Mouse (Mus musculus) CD8-positive naive resting alpha-beta T cell, adult 2 months (primary cell): Measurements from ENCODE around the gene Lpar2.

ENCODE experiments used
- DNase-seq, 2 experiments: peaks; one replicate each; pipeline ENCODE4 v3.0.0; 2022; ENCODE audit warnings: low read depth in 2 of 2, low spot score in 2 of 2

Gene Lpar2

DNA sequence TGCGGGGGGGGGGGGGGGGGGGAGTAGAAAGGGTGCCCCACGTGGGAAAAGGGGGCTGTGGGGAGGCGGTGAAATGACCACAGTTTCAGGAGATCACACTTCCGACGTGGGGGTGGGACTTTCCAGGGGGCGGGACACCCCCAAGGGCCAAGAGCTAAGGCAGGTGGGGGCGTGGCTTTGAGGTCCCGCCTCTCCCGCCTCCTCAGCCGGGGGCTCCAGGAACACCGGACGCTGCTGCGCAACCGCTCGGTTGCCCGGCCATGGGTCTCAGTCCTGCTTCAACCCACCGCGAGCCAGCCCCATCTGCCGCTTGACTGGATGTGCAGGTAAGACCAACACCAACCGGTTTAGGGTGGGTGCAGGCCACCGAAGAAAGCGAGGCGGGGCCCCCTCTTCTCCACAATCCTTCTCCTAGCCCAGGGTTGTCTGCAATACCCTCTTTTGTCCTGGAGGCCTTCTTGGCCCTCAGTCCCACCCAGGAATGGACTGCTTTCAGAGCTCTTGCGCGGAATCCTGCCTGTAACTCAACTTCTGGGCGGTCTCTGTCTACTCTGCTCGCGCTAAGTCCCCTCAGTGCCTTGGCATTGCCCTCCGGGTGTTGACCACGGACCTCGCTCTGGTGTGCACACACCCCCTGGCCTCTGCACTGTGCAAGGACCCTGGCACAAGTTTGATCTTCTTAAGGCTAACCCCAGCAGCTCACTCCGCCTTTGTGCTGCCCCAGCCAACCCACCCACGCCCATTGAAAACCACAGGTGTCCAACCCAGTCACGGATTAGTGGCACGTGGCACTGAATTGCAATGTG, at the start of gene Lpar2:
Lpar2 (plus strand) TSS at position 44 of the 806 bp plus-strand sequence.
- peak; percentile 13 to 27 for DNase-seq

DNA sequence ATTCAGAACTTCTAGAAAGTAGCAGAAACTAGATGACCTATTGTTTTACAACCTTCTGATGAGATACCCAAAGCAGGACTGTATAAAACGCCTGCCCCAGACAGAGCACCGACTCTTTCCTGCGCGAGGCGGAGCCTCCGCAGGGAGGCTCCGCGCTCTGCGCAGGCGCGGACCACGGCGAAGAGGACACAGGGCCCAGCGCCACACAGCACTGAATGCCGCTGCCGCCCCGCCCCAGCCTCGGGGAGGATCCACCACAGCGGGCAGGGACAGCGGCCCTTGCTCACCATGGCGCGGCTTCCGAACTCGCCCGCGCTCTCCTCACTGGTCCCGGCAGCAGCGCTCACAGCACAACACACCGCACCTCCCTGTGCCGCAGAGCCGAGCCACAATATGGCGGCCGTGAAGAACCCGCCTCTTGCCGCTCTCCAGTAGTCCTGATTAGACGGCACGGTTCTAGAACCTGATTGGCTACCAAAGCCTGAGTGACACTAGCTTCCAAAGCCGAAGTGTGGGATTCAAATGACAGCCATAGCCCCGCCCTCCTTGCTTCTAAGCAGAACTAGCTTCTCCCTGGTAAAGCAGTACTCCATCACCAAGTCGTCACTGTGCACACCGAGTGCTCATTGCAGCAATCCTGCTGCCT, 47.6 kb upstream of the Lpar2 start, which contains the start of gene Gm20422:
Gm20422 (minus strand) TSS at position 384 of the 646 bp plus-strand sequence.
- peak; percentile 76 to 86 for DNase-seq

DNA sequence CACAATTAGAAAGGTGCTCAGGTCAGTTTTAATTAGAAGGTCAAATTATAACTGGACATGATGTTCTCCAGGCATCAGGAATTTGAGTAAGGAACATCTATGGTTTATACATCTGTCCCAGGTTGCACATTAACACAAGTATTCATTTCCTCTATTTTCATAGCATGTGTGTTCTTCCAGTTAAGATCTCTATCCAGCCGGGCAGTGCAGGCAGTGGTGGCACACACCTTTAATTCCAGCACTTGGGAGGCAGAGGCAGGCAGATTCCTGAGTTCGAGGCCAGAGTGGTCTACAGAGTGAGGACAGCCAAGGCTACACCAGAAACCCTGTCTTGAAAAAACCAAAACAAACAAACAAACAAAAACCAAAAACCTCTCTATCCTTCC, 47.1 kb upstream of the Lpar2 start:
- no peak for DNase-seq

DNA sequence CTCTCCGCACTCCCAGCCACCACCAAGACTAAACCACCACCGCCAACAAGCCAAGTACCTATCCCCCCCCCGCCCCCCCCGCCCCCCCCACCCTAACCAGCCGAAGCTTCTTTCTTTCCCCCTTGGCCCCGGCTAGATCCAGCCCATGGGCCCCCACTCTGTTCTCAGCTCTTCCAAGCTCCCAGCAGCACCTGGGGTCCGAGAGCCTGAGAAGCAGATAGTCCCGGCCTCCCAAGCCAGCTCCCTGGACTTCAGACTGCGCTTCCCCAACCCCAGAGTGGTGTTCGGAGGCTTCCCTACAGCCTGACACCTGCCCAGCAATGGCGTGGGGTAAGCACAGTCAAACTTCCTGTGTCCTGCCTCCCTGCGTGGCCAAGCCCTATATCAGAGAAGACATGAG, 45.1 kb upstream of the Lpar2 start:
- no peak for DNase-seq

DNA sequence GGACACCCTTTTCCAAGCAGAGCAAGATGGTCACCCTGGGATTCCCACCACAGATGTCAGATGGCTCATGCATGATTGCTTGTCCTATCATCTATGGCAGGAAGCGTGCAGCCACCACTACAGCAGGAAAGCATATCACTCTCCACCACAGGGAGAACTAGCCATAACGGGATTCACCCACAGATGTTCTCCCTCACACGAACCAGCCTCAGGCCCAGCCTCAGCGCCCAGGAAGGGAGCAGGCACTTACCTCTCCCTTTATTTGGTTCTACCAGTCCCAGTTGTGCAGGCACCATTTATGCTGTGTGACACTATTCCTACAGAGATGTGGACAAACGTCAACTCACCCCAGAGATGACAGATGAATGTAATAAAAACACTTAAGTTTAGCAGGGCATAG, 33.1 kb upstream of the Lpar2 start:
- DNase-seq: no peak

DNA sequence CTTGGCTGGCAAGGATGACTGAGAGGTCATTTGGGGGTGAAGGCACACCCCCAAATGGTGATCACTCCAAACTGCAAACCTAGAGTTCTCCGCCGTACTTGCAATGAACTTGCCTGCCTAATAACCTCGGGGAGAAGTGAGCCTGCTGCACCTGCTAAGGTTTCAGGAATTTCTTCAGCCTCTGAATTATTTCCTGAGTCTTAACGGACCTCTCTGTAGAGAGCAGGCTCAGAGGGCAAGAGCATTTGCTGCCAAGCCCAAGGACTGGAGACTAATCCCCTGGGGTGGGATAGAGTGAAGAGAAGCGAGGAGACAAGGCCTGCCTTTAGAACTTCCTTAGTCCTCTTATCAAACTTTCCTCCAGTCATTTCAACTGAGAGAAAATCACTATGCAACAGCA, 32.5 kb upstream of the Lpar2 start:
- DNase-seq: no peak

DNA sequence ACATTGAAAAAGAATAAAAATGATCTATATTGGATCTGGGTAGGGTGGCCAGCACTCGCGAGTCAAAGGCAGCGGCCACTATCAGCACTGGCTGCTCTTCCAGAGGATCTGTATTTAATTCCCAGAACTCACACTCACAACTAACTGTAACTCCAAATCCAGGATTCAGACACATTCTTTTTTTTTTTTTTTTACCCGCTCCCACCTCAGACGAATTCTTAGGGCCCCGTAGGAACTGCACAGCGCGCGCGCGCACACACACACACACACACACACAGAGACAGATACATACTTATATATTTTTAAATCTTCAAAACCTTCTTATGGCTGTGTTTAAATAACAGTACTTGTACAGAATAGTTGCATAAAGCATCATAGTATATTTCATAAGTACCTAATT, 31.9 kb upstream of the Lpar2 start:
- no peak for DNase-seq

DNA sequence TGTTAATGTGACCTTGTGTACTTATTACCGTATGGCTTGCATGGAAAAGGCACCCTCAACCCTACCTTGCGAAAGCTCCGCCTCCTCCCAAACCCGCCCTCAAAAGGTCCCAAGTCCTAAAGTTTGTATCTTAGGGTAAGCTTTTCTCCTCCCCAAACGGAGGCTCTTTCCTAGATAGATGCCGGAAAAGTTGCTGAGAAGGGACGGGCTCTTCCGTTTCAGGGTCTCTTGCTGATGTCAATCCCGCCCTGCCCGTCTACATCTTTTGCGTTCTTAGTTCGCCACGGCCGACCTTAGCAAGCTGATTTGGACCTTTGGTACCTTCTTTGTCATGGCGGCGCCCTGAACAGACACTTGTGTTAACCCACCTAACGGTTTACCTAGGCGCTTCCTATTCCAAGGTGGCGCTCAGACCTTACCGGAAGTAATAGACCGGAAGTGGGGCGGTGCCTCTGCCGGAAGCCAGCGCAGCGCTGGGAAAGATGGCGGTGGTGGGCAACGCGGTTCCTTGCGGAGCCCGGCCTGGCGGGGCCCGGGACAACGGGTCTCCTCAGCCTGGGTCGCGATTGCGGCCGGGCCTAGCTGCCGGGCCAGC, 31.4 kb upstream of the Lpar2 start, which contains the start of the genes Atp13a1 and Zfp866:
Atp13a1 (plus strand) TSS at position 391 of the 595 bp plus-strand sequence.
Zfp866 (minus strand) TSS at position 406 of the 595 bp plus-strand sequence.
- peak; percentile 87 to 88 for DNase-seq

DNA sequence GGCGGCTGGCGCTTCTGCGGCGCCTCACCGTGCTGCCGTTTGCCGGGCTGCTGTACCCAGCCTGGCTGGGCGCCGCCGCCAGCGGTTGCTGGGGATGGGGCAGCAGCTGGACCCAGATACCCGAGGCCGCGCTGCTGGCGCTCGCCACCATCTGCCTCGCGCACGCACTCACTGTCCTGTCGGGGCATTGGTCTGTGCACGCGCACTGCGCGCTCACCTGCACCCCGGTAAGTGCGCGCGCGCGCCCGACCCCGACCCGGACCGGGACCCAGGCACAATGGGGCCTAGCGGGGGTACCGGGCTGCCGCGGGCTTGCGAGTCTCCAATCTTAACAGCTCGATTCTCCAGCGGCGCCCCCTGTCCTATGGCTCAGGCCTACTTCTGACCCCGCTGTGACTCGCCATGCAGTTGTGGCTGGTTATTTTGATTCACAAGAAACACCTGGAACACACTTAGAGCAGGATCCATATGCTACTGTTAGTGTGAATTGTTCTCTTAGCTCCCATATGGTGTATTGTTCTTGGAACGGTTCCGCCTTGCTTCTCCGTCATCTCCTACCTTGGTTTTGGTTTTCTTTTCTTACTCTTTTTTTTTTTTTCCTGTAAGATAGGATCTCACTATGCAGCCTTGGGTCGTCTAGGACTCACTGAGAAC, 30.7 kb upstream of the Lpar2 start:
- DNase-seq: peak; percentile 20 to 22

DNA sequence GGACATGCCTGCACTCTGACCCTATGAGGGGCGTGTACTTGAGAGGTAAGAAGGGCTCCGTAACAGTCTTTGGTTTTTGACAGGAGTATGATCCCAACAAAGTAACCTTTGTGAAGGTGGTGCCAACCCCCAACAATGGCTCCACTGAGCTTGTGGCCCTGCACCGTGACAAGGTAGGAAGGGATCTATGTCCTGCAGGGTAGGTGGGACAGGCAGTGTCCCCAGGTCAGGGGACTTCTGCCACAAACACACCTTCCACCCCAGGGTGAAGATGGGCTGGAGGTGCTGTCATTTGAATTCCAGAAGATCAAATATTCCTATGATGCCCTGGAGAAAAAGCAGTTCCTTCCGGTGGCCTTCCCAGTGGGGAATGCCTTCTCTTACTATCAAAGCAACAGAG, 28.6 kb upstream of the Lpar2 start:
- DNase-seq: no peak

DNA sequence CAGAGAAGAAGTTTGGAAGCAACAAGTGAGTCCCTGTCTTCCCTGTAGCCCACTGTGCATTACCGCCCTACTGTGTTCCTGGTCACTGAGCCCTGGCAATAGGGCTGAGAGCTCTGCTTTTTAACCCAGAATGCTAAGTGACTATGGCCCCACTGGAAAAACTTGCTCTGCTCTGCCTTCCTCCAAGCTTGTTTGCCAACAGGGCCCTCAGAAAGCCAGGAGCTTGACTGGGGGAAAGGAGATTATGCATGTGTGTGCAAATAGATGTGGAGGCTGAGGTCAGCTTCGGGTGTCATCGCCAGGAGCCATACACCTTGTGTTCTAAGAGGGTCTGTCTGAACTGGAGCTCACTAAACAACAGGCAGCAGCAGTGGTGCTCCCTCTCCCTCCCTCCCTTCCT, 28.1 kb upstream of the Lpar2 start:
- no peak for DNase-seq

DNA sequence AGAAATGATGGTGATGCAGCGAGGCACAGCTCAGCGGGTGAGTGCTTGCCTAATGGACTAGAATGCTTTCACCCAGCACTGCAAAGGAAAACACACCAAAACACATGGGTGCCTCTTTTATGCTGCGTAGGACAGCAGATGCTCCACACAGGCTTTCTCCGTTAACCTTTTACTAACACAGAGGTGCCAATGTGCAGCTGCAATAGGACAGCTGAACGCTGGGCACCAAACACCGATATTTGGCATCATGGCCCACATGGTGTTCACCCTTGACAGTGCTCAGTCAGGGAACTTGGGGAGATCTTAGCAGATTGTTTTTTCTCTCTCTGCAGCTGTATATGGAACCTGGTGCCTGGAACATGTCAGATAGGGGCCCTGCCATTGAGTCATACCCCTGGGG, 27.3 kb upstream of the Lpar2 start:
- no peak for DNase-seq

DNA sequence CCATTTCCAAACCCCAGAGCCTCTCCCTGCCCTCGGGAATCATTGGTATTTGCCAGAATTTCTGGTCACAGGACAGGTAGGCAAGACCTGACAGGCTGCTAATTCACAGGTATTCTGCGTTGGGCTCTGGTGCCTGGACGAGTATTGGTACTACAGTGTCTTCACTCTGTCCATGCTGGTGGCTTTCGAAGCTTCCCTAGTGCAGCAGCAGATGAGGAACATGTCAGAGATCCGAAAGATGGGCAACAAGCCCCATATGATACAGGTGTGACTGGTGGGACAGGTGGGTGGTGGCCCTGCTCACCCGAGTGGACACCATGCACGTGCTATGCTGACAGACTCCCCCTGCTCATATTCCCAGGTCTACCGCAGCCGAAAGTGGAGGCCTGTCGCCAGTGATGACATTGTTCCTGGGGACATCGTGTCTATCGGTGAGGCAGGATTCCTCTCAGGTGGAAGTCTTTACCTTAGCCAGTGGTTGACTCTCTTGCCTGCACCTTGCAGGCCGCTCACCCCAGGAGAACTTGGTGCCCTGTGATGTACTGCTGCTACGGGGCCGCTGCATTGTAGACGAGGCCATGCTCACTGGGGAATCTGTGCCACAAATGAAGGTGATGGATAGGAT, 25.4 kb upstream of the Lpar2 start:
- no peak for DNase-seq

DNA sequence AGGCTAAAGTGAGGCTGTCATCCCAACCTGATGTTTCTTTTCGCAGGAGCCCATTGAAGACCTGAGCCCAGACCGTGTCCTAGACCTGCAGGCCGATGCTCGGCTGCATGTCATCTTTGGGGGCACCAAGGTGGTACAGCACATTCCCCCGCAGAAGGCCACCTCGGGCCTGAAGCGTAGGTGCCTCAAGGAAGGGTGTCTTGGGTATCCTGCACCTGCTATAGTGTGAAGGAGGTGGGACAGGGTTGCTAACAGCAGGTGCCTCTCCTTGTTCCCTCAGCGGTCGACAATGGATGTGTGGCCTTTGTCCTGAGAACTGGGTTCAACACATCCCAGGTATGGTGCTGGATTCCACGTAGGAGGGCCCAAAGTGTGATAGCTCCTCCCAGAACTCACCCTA, 24.6 kb upstream of the Lpar2 start:
- no peak for DNase-seq

DNA sequence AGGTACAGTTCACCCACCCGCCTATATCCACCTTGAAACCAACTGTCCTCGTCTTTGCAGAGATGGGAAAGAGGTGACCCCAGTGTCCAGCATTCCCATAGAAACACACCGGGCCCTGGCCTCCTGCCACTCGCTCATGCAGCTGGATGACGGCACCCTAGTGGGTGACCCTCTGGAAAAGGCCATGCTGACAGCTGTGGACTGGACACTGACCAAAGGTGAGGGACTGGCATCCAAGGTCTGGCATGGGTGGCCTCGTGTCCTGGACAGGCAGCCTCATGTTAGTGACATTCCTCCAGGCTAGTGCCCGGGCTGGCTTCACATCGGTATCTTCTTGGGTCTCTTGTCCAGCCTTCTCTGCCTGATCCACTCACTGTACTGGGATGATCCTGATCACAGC, 23.0 kb upstream of the Lpar2 start:
- DNase-seq: no peak

DNA sequence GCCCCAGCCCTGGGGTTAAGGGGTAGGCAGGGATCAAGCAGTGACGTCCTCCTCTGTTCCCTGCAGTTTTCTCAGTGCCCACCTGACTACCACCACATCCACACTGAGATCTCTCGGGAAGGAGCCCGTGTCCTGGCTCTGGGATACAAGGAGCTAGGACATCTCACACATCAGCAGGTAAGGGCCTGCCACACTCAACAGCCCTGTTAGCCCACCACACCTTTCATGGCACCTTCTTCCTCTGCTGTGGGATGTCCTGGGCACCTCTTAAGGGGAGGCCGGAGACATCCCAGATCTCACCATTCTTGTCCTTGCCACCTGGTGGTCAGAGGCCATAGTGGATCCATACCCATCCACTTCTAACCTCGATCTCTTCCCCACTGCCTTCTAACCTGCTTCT, 22.3 kb upstream of the Lpar2 start:
- DNase-seq: no peak

DNA sequence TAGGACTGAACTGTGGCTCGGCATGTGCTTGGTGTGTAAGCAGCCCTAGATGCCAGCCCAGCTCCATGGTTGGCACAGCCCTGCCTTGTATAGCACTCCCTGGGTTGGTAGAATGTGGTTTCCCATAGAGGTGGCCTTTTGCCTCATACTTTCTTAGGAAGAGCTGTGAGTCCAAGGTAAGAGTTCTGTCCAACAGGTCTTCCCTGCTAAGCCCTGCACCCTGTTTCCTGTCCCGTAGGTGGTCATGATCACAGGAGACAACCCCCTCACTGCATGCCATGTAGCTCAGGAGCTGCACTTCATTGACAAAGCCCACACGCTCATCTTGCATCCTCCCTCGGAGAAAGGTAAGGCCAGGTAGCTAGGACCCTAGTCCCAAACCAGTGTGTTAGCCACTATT, 20.4 kb upstream of the Lpar2 start:
- no peak for DNase-seq

DNA sequence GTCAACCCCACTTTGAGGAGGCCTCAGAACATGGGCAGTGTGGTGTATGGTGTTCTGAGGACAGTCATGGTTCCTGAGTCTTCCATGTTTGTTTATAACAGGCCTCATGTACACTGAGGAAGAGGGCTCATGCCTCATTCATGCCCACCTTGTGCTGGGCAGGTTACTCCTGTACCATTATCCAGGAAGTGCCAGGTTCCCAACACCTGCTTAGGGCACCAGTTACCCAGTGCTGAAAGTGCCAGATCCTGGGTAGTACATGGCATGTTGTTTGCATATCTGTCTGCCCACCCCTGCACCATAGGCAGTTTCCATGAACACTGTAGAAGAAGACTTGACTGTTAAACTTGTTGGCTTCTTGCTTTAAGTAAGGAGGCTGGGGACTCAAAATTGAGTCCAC, 20.0 kb upstream of the Lpar2 start:
- no peak for DNase-seq

DNA sequence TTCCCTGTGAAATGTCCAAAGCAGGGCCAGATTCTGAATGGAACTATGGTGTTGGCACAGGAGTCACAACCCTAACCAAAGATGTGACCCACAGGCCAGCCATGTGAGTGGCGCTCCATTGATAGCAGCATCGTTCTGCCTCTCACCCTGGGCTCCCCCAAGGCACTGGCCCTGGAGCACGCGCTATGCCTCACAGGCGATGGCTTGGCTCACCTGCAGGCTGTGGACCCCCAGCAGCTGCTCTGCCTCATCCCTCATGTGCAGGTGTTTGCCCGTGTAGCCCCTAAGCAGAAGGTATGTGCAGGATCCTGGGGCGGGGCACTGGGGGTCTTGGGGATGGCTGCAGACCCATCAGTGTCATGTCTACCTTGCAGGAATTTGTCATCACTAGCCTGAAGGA, 18.9 kb upstream of the Lpar2 start:
- DNase-seq: no peak

DNA sequence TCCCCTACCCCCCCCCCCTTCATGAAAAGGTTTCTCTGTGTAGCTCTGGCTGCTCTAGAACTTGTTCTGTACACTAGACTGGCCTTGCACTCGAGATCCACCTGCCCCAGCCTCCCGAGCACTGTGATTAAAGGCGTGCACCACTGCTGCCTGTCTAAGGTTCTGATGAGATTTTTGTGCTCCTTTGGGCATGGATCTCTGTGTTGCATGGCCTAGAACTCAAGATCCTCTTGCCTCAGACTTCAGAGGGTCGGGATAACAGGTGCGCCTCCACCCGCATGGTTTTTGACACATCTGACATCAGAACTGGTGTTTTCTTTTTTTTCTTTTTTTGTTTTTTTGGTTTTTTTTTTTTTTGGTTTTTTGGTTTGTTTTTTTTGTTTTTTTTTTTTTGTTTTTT, 17.7 kb upstream of the Lpar2 start:
- no peak for DNase-seq

DNA sequence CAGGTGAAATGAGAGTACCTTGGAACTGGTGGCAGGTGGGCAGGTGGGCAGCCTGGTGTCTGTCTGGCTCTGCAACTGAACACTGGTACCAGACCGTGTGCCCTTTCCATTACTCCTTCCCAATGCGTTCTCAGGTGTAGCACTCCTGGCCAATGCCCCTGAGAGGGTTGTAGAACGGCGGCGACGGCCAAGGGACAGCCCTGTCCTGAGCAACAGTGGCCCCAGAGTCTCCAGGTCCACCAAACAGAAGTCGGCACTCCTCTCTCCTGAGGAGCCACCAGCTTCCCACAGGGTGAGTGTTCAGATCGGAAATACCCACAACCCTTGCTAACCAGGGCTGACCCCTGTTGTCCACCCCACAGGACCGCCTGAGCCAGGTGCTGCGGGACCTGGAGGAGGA, 17.1 kb upstream of the Lpar2 start:
- no peak for DNase-seq
